Mouse (Mus musculus) stomach, postnatal 0 days (tissue): ENCODE data around the gene Pnpla3.

Experiments used
- CTCF ChIP-seq: IDR thresholded peaks from 2 replicates; pipeline ENCODE4 v1.5.1; 2016; ENCODE audit warnings: antibody characterized with exemption, low read depth, mild to moderate bottlenecking, moderate library complexity
- EP300 ChIP-seq: optimal IDR thresholded peaks from 2 replicates; pipeline ENCODE3; 2016; ENCODE audit warnings: antibody characterized with exemption

GRCm38 (mm10) chr15:84216026-84216425, 48.4 kb downstream of the Pnpla3 start:
- no peak for TF ChIP-seq CTCF
- TF ChIP-seq EP300: no peak
